Mouse (Mus musculus) monocyte, adult 2 months (primary cell): ENCODE data around the gene Znhit1.
"Not testable (repeated sequence)": the region's sequence is repeated elsewhere in the genome, so short reads cannot be mapped to it uniquely, and the experiment has no call there.

Source experiments
- DNase-seq, 2 experiments: peaks; one replicate each; pipeline ENCODE4 v3.0.0; 2022; ENCODE audit warnings: low spot score in 2 of 2, low read depth in 1 of 2

The Znhit1 gene

GRCm38 (mm10) chr5:136955622-136956021 is 32.2 kb downstream of the Znhit1 start:
- no peak for DNase-seq

- DNase-seq: peak; percentile 35 to 37
Measured at GRCm38 (mm10) chr5:136953440-136953951, 34.3 kb downstream of the Znhit1 start.

DNA sequence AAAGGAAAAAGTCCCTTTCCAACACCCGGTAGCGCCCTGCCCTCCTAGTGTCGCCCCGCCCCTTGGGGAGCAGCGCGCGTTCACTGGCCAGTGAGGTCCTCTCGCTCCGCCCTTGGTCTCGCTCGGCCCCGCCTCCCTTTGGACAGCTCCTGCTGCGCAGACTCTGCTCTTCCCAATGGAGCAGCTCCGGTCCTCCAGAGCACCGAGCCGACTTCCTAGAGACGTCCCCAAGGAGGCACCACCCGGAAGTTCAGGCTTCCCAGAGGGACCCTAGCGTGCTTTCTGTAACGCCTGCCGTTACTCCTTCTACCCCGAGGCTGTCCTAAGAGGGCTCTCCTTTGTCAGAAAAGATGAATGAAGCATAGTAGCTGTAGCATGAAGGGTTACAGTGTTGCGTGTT is 34.8 kb downstream of the Znhit1 start, which contains the start of gene Fis1:
Fis1 (plus strand) TSS at position 261 of the 400 bp plus-strand sequence.
- DNase-seq: peak; percentile 71 to 77

GRCm38 (mm10) chr5:136952153-136952552 is 35.7 kb downstream of the Znhit1 start:
- no peak for DNase-seq

DNA sequence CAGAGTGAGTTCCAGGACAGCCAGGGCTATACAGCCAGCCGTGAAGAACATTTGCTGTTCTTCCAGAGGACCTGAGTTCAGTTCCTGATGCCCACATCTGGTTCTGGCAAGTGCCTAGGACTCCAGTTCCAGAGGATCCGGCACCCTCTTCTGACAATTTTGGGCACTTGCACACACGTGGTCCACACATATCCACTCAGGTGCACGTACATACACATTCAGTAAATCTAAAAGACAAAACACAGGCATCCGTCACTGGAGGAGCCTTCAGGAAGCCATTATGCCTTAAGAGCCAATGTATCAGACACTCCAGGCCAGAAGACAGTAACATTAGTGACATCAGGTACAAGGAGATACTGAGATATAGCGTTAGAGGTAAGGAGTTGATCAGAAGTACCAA is 37.3 kb downstream of the Znhit1 start:
- no peak for DNase-seq

DNA sequence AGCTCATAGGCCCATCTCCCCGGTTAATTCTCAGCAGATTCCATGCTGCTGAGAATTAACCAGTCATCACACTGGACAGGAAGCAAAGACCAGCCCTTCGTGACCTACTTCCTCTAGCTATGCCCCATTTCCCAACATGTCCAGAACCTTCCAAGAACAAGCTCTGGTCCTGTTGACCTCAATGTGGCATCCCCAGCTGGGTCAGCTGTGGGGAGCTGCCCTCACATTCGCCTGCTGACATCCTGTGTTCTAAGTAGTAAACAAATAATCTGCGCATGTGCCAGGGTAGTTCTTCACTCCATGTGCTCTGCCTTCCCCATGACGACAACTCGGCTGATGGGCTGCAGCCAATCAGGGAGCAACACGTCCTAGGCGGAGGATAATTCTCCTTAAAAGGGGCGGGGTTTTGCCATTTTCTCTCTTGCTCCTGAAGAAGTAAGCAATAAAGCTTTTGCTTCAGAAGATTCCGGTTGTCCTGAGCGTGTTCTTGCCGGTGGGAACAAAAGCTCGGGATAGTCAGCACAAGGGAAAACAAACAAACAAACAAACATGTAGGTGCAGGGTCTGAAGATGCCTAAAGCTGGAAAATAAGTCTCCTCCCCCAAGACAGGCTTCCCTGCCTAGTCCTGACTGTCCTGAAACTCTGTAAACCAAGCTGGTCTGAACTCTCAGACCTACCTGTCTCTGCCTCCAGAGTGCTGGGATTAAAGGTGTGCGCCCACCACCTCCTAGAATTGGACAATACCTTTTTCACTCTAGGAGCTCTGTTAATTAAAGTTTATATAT is 38.1 kb downstream of the Znhit1 start:
- DNase-seq: not testable (repeated sequence)

DNA sequence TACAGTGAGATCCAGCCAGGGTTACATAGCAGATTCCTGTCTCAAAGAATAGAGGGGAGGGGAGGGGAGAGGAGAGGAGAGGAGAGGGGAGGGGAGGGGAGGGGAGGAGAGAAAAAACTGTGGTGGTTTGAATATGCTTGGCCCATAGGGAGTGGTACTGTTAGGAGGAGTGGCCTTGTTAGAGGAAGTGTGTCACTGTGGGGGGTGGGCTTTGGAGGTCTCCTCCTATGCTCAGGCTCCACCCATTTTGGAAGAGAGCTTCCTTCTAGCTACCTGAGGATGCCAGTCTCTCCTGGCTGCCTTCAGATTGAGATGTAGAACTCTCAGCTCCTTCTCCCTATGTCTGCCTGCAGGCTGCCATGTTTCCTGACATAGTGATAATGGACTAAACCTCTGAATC is 39.9 kb downstream of the Znhit1 start:
- no peak for DNase-seq

GRCm38 (mm10) chr5:136945084-136945483 is 42.7 kb downstream of the Znhit1 start:
- no peak for DNase-seq

- DNase-seq: no peak
Measured at GRCm38 (mm10) chr5:136943382-136943781, 44.4 kb downstream of the Znhit1 start.

DNA sequence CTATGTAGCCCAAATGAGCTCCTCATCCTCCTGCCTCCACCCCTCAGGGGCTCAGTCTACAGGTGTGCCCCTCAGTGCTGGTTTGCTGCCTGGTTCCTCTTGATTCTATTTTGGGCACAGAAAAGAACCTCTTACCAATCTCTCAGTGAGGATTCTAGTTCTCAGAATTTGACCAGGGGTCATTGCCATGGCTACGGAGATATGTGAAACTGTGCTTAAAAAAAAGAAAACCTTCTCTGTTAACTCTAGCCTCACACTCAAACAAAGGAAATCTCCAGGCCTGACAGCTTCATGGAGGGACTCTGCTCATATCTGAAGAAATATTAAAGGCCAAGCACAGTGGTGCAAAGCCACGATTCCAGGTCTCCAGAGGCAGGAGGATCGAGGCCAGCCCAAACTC is 45.0 kb downstream of the Znhit1 start:
- no peak for DNase-seq

DNA sequence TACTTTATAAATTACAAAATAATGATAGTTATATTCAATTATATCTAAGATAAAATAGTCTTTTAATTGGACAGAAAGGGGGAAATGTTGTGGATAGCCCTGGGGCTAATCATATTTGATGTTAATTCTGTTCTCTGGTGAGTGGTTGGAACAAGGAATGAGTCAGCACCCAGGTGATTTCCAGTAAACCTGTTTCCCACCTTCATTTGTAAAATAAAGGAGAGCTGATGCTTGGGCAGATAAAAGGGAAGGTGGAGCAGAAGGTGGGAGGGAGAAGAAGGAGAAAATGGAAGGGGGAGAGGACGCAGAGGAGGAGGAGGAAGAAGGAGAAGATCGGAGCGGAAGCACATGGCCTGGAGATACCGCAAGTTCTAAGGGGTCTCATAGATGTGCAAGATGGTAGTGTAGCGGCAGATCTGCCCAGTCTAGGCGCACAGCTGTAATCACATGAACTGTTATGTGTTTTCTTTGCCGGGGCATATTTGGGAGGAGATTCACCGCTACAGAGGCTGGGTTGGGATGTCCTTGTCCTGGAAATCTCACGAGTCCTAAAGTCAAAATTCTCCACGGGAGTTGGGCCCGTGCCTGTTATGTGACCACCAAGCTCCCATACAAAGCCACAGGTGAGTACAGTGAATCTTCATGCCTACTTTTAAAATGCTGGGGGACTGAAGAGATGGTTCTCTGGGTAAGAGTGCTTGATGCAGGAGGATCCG is 46.8 kb downstream of the Znhit1 start:
- DNase-seq: no peak

GRCm38 (mm10) chr5:136940029-136940428 is 47.8 kb downstream of the Znhit1 start:
- DNase-seq: not testable (repeated sequence)

DNA sequence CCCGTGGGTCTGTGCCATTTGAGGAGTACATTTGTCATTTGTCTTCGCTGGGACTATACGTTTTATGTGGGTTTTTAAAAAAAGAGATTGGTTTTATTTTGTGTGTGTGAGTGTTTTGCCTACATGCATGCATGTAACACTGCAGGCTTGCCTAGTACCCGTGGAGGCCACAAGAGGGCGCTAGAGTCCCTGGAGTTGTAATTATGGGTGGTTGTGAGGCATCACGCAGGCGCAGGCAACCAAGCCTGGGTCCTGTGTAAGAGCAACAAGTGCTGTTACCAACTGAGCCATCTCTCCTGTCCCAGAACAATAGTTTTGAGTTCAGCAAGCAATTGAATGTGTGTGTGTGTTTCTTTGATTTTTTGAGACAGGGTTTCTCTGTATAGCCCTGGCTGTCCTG is 48.5 kb downstream of the Znhit1 start:
- DNase-seq: no peak

GRCm38 (mm10) chr5:136937621-136938020 is 50.2 kb downstream of the Znhit1 start:
- no peak for DNase-seq

- no peak for DNase-seq
Measured at GRCm38 (mm10) chr5:136936750-136937149, 51.1 kb downstream of the Znhit1 start.

DNA sequence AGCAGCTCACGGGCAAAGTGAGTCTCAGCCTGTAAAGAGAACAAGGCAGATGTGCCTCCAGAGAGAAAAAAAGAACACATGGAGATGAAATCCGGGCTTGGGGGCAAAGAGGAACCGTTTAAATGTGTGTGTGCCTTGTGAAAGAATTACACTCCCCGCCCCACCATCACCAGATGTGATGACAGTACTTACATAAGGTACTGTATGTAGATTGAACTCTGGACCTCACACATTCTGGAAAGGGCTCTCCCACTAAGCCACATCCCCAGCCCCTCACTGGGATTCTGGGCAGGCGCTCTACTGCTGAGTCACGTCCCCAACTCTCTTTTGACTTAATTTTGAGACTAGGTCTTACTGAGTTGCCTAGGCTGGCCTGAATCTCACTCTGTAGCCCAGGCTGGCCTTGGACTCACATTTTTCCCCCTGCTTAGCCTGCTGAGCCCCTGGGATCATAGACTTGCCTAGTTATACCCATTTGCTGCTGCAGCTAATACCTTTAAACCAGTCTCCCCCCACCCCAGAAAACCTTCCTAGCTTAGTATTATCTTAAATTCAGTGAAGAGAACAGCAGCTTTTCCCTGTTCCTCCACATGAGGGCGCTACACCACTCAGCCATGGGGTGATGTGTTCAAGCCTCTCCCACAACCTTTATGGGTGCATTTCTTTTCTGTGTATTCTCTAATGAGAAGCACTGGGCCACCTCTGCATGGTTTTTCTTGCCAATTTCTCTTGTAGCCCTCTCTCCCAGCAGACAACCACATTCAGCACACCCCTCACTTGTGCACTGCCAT is 51.7 kb downstream of the Znhit1 start:
- DNase-seq: peak in 1 of 2 experiments; percentile 25

DNA sequence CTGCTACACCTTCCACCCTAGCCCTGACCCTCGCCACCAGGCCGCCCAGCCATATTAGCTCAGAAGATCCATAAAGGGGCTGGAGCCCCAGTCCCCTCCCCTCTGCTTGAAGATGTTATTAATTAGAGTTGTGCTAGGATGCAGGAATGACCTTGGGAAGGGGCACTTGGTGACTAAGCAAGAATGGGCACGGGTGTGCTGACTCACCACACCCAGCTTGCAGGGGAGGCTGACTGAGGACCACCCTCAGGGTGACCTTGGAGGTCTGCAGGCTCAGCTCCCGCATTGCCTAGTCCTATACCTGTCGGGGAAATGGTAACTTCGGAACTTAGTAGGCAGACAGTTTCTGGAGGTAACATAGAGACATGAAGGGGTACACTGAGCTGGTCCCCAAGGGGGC is 53.9 kb downstream of the Znhit1 start:
- DNase-seq: no peak

DNA sequence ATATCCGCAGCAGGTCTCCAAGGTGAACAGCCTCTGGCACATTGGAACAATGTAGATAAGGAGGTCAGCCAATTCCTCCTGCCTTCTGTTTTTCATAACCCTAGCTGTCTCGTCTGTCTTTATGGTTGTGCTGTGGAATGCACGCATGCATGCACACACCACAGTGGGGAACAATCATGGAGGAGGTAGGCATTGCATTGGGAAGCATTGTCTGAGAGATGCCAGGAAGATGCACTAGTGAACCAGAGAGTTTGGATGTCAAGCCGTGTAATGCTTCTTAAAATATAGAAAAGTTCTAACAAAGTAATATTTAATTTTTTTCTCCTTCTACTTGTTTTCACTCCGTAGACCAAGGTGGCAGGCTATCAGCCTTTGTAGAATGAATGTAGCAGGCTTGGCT is 54.9 kb downstream of the Znhit1 start:
- DNase-seq: no peak
